Mouse (Mus musculus) MEL (cell line): ENCODE results near the gene Exph5. TPM values are rescaled to one million over a fixed set of nuclear protein-coding genes. Genes with fewer than 3 reads are reported as not detected.

Source experiments
- DNase-seq: peaks from one replicate; pipeline ENCODE4 v3.0.0; 2011; ENCODE audit warnings: low read depth, low spot score
- H3K27ac ChIP-seq: 2 replicates; pipeline ENCODE4 v1.5.1; 2012; ENCODE audit warnings: low read depth, mild to moderate bottlenecking, control low read depth, low read length, moderate library complexity; ENCODE audit not compliant: control insufficient read depth
- H3K27me3 ChIP-seq, 2 experiments: fragments of 150-350 bp in 1 of 2; sonication (generic) in 1 of 2; 2 replicates each; pipeline ENCODE4 v1.6.1; 2012; ENCODE audit warnings: low read length in 2 of 2, mild to moderate bottlenecking in 2 of 2, improper control_type of control experiment in 1 of 2, moderate library complexity in 1 of 2; ENCODE audit not compliant: insufficient read depth in 2 of 2, control insufficient read depth in 1 of 2
- H3K36me3 ChIP-seq, 2 experiments: 2 replicates each; pipeline ENCODE4 v1.6.1; 2012 to 2014; ENCODE audit warnings: low read length in 2 of 2, improper control_type of control experiment in 1 of 2, inconsistent platforms in 1 of 2, mild to moderate bottlenecking in 1 of 2; ENCODE audit not compliant: insufficient read depth in 2 of 2, control insufficient read depth in 1 of 2
- H3K4me1 ChIP-seq, 2 experiments: fragments of 150-350 bp in 1 of 2; sonication (generic) in 1 of 2; 2 replicates each; pipeline ENCODE4 v1.6.1; 2012; ENCODE audit warnings: low read length in 2 of 2, improper control_type of control experiment in 1 of 2, mild to moderate bottlenecking in 1 of 2; ENCODE audit not compliant: insufficient read depth in 2 of 2, control insufficient read depth in 1 of 2
- H3K4me3 ChIP-seq, 2 experiments: fragments of 150-350 bp in 1 of 2; sonication (generic) in 1 of 2; 2 replicates each; pipeline ENCODE4 v1.5.1; 2012; ENCODE audit warnings: low read depth in 2 of 2, low read length in 2 of 2, mild to moderate bottlenecking in 2 of 2, moderate library complexity in 2 of 2, control low read depth in 1 of 2, improper control_type of control experiment in 1 of 2; ENCODE audit not compliant: control insufficient read depth in 1 of 2, insufficient read depth in 1 of 2
- H3K79me2 ChIP-seq: 2 replicates; pipeline ENCODE4 v1.6.1; 2012; ENCODE audit warnings: mild to moderate bottlenecking, low read length, moderate library complexity; ENCODE audit not compliant: control insufficient read depth, poor library complexity, insufficient read depth
- H3K9ac ChIP-seq: 2 replicates; pipeline ENCODE4 v1.6.1; 2012; ENCODE audit warnings: low read depth, mild to moderate bottlenecking, control low read depth, low read length, moderate library complexity; ENCODE audit not compliant: control insufficient read depth, poor library complexity, severe bottlenecking
- H3K9me3 ChIP-seq: fragments of 150-350 bp; sonication (generic); replicated peaks from 2 replicates; pipeline ENCODE4 v1.6.1; 2012; ENCODE audit warnings: mild to moderate bottlenecking, low read length, improper control_type of control experiment, moderate library complexity; ENCODE audit not compliant: insufficient read depth
- CHD1 ChIP-seq: IDR thresholded peaks from 2 replicates; pipeline ENCODE4 v1.6.1; 2012; ENCODE audit warnings: low read depth, mild to moderate bottlenecking, inconsistent platforms, low read length, improper control_type of control experiment
- CHD2 ChIP-seq: IDR thresholded peaks from 2 replicates; pipeline ENCODE4 v1.6.1; 2011; ENCODE audit warnings: low read length, improper control_type of control experiment
- CTCF ChIP-seq, 3 experiments: IDR thresholded peaks in 2 of 3; conservative IDR thresholded peaks in 1 of 3; 2 replicates each; pipeline ENCODE4 v1.5.1; 2011 to 2012; ENCODE audit warnings: low read length in 3 of 3, low read depth in 2 of 3, mild to moderate bottlenecking in 2 of 3, improper control_type of control experiment in 1 of 3, inconsistent platforms in 1 of 3, mixed read lengths in 1 of 3, moderate library complexity in 1 of 3; ENCODE audit not compliant: control insufficient read depth in 1 of 3, insufficient read depth in 1 of 3, poor library complexity in 1 of 3, severe bottlenecking in 1 of 3
- E2F4 ChIP-seq: IDR thresholded peaks from 2 replicates; pipeline ENCODE4 v1.6.1; 2011; ENCODE audit warnings: low read depth, low read length, improper control_type of control experiment, borderline replicate concordance
- ELF1 ChIP-seq: IDR thresholded peaks from 2 replicates; pipeline ENCODE4 v1.6.1; 2014; ENCODE audit warnings: low read depth, mild to moderate bottlenecking, inconsistent platforms, low read length, improper control_type of control experiment, moderate library complexity
- ETS1 ChIP-seq: IDR thresholded peaks from 2 replicates; pipeline ENCODE4 v1.6.1; 2012; ENCODE audit warnings: low read depth, mild to moderate bottlenecking, inconsistent platforms, low read length, improper control_type of control experiment, moderate library complexity
- GABPA ChIP-seq: IDR thresholded peaks from 2 replicates; pipeline ENCODE4 v1.6.1; 2012; ENCODE audit warnings: low read depth, mild to moderate bottlenecking, inconsistent platforms, low read length, improper control_type of control experiment, moderate library complexity
- HCFC1 ChIP-seq: IDR thresholded peaks from 2 replicates; pipeline ENCODE4 v1.6.1; 2012; ENCODE audit warnings: low read depth, mild to moderate bottlenecking, inconsistent platforms, low read length, improper control_type of control experiment, moderate library complexity
- MAFK ChIP-seq: IDR thresholded peaks from 2 replicates; pipeline ENCODE4 v1.6.1; 2011; ENCODE audit warnings: low read depth, mild to moderate bottlenecking, low read length, improper control_type of control experiment, borderline replicate concordance
- NRF1 ChIP-seq: IDR thresholded peaks from 2 replicates; pipeline ENCODE4 v1.6.1; 2014; ENCODE audit warnings: low read depth, mild to moderate bottlenecking, inconsistent platforms, low read length, improper control_type of control experiment, moderate library complexity; ENCODE audit not compliant: poor library complexity, insufficient read depth, severe bottlenecking
- POLR2A ChIP-seq, 2 experiments: IDR thresholded peaks; 2 replicates each; pipeline ENCODE4 v1.6.1; 2011 to 2012; ENCODE audit warnings: low read length in 2 of 2, mild to moderate bottlenecking in 2 of 2, control low read depth in 1 of 2, improper control_type of control experiment in 1 of 2, low read depth in 1 of 2, moderate library complexity in 1 of 2; ENCODE audit not compliant: control insufficient read depth in 1 of 2, insufficient read depth in 1 of 2, poor library complexity in 1 of 2
- POLR2AphosphoS5 ChIP-seq: IDR thresholded peaks from 2 replicates; pipeline ENCODE4 v1.6.1; 2012; ENCODE audit warnings: low read depth, borderline replicate concordance, mild to moderate bottlenecking, inconsistent platforms, low read length, moderate library complexity, mixed read lengths
- RAD21 ChIP-seq: IDR thresholded peaks from 2 replicates; pipeline ENCODE4 v1.6.1; 2011; ENCODE audit warnings: mild to moderate bottlenecking, low read depth, low read length, improper control_type of control experiment
- RCOR1 ChIP-seq: IDR thresholded peaks from 2 replicates; pipeline ENCODE4 v1.6.1; 2012; ENCODE audit warnings: low read depth, mild to moderate bottlenecking, inconsistent platforms, low read length, improper control_type of control experiment
- SIN3A ChIP-seq: IDR thresholded peaks from 2 replicates; pipeline ENCODE4 v1.6.1; 2012; ENCODE audit warnings: low read length, improper control_type of control experiment, inconsistent platforms
- TAL1 ChIP-seq: IDR thresholded peaks from 2 replicates; pipeline ENCODE4 v1.6.1; 2012; ENCODE audit warnings: mild to moderate bottlenecking, inconsistent platforms, low read length, moderate library complexity, mixed read lengths
- TBP ChIP-seq: IDR thresholded peaks from 2 replicates; pipeline ENCODE4 v1.8.0; 2011; ENCODE audit warnings: low read depth, low read length, improper control_type of control experiment
- UBTF ChIP-seq: IDR thresholded peaks from 2 replicates; pipeline ENCODE4 v1.6.1; 2012; ENCODE audit warnings: low read depth, mild to moderate bottlenecking, inconsistent platforms, low read length, improper control_type of control experiment, moderate library complexity, borderline replicate concordance; ENCODE audit not compliant: insufficient read depth
- ZKSCAN1 ChIP-seq: IDR thresholded peaks from 2 replicates; pipeline ENCODE4 v1.6.1; 2012; ENCODE audit warnings: low read depth, mild to moderate bottlenecking, inconsistent platforms, low read length, improper control_type of control experiment, moderate library complexity
- ZNF384 ChIP-seq: IDR thresholded peaks from 2 replicates; pipeline ENCODE4 v1.6.1; 2012; ENCODE audit warnings: low read depth, mild to moderate bottlenecking, inconsistent platforms, low read length, improper control_type of control experiment
- polyA plus RNA-seq, 2 experiments: library from polyadenylated mRNA; stranded (reverse) in 1 of 2; unstranded in 1 of 2; fragments of >175 nt in 1 of 2; fragments of >200 nt in 1 of 2; gene quantifications; 2 replicates each; pipeline versions ENCODE4 v1.2.1 to v1.2.4; 2012; ENCODE audit warnings: low replicate concordance in 2 of 2, low read depth in 1 of 2; ENCODE audit not compliant: insufficient read length in 2 of 2, insufficient read depth in 1 of 2, missing spikeins in 1 of 2
- total RNA-seq: library from RNA; depleted of rRNA; stranded (reverse); fragments of 300-350 nt; gene quantifications from 2 replicates; pipeline ENCODE4 v1.2.3, GENCODE M21; 2012

The Exph5 gene
- total and polyA plus RNA-seq, 3 experiments = not detected

DNA sequence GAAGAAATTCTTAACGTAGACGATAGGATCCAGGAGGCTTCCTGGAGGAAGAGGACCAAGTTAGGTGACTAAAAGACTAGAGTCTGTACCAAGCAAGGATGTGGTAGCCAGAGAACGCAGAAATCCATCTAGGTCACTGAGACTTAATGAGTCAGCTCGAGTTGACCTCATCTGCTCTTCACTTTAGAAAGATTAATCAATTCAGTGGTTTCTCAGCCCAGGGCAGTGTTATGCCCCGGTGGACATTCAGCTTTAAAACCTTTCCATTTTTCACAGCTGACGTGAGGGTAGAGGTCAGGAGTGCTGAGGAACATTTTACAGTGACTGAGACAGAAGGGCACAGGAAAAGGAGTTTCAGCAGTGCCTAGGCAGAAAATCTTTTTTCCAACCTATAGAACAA lies 44.9 kb downstream of the Exph5 start:
- H3K9ac ChIP-seq = no peak overlapping the region
- no peaks in the 10 kb centered on the region for H3K9me3 ChIP-seq
- H3K79me2 ChIP-seq = no peaks in the 10 kb centered on the region
- no peak for DNase-seq
- H3K4me1 ChIP-seq = no peaks in the 10 kb centered on the region
- H3K27me3 ChIP-seq = peaks cover 9 to 10% of the 10 kb centered on the region in 2 experiments
- no peaks in the 10 kb centered on the region for H3K36me3 ChIP-seq
- no peak overlapping the region for H3K27ac ChIP-seq
- TF ChIP-seq RAD21 (no peak), ELF1 (no peak), TBP (no peak), HCFC1 (no peak), MAFK (no peak), TAL1 (no peak), E2F4 (no peak), ETS1 (no peak), NRF1 (no peak), ZKSCAN1 (no peak)
- TF ChIP-seq, all 39 proteins: peak for 0
- H3K4me3 ChIP-seq = no peak overlapping the region

DNA sequence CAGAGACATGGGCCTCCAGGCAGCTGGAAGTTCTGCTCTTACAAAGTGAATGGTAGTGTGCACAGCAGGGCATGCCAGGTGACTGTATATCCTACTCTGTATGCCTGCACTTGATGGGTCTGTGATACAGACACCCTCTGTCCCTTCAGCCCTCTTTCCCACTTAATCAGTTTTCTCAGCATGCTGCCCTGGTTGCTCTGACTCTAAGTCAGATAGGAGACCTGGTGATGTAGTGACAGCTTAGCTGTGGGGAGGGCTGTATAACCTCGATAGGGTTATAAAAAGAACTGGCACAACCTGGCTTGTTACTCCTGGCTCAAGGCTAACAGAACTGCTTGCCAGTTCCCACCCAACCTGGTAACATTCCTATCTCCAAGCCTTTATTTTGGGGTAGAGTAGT lies 47.7 kb downstream of the Exph5 start:
- no peak for DNase-seq
- no peak for TF ChIP-seq RAD21
- no peak for TF ChIP-seq POLR2AphosphoS5
- no peak for TF ChIP-seq CHD2
- TF ChIP-seq POLR2A (IDR thresholded peaks at IDR 0.05; ENCODE audit: control insufficient read depth in 1 of 2, insufficient read depth in 1 of 2, low read depth in 1 of 2, low read length in 2 of 2, poor library complexity in 1 of 2) = no peak
- no peak for TF ChIP-seq RCOR1
- Histone ChIP-seq H3K4me3 (no peak overlapping the region), H3K9me3 (no peaks in the 10 kb centered on the region), H3K36me3 (no peaks in the 10 kb centered on the region), H3K79me2 (no peaks in the 10 kb centered on the region), H3K27ac (no peak overlapping the region), H3K9ac (no peak overlapping the region), H3K4me1 (no peaks in the 10 kb centered on the region), H3K27me3 (peaks cover 2 to 8% of the 10 kb centered on the region in 2 experiments; a peak in 3 of 4 replicates)

DNA sequence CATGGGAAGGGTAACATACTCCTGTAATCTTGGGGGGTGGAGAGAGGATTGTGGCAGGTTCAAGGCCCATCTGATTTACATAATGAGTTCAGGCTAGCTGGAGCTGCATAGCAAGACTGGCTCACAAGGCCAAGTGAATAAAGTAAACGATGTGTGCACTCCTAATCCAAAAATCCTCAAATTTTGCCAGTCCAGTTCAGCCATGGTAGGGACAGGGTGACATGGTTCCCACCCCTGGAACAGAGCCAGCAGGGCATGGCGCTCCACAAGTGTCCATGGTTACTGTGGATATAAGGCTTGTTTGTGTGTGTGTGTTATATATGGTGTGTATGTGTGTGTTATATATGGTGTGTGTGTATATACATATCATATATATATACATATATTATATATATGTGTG lies 48.9 kb downstream of the Exph5 start:
- Histone ChIP-seq H3K27ac (no peak overlapping the region), H3K79me2 (no peaks in the 10 kb centered on the region), H3K27me3 (peaks cover under 1 to 4% of the 10 kb centered on the region in 2 experiments; a peak in 3 of 4 replicates), H3K9ac (no peak overlapping the region), H3K4me1 (no peaks in the 10 kb centered on the region), H3K4me3 (no peak overlapping the region), H3K36me3 (no peaks in the 10 kb centered on the region), H3K9me3 (no peaks in the 10 kb centered on the region)
- no peak for DNase-seq
- no peak for TF ChIP-seq GABPA
- no peak for TF ChIP-seq ZNF384
- no peak for TF ChIP-seq HCFC1
- no peak for TF ChIP-seq NRF1
- no peak for TF ChIP-seq CTCF (IDR thresholded peaks at IDR 0.05 in 2 of 3, conservative IDR thresholded peaks at IDR 0.05 in 1 of 3; ENCODE audit: control insufficient read depth in 1 of 3, insufficient read depth in 1 of 3, low read depth in 2 of 3, low read length in 3 of 3, poor library complexity in 1 of 3, severe bottlenecking in 1 of 3)
- no peak for TF ChIP-seq SIN3A
- TF ChIP-seq POLR2AphosphoS5 = no peak
- no peak for TF ChIP-seq TBP
- no peak for TF ChIP-seq CHD1
- TF ChIP-seq UBTF = no peak
